Mouse (Mus musculus) megakaryocyte progenitor cell, adult 5-6 weeks (primary cell): ENCODE measurements at regions not wholly inside any gene's neighbourhood (a gene's known extent, or its start where the extent isn't known, plus 50 kb on each side); places are given as distances from the start of the nearest gene placed in this dataset.

Experiments used
- ATAC-seq: replicated peaks from 2 replicates; pipeline ENCODE4 v1.8.0; 2016; ENCODE audit warnings: mild to moderate bottlenecking, moderate TSS enrichment, inconsistent platforms; ENCODE audit not compliant: poor library complexity

- ATAC-seq = no peak
These were observed 68.1 kb upstream of the Tnfsf11 start for GRCm38 (mm10) chr14:78375746-78376495.

GRCm38 (mm10) chr14:78372102-78372501, 64.3 kb upstream of the Tnfsf11 start:
- ATAC-seq = peak; percentile 34

- no peak for ATAC-seq
These were observed 61.0 kb upstream of the Tnfsf11 start for GRCm38 (mm10) chr14:78368881-78369280.

- ATAC-seq = no peak
These were observed 57.0 kb upstream of the Tnfsf11 start for GRCm38 (mm10) chr14:78364822-78365221.

- ATAC-seq = no peak
These were observed 55.3 kb upstream of the Tnfsf11 start for GRCm38 (mm10) chr14:78363123-78363522.
